Mouse (Mus musculus): Measurements from ENCODE around the gene Tbx15.

DNA sequence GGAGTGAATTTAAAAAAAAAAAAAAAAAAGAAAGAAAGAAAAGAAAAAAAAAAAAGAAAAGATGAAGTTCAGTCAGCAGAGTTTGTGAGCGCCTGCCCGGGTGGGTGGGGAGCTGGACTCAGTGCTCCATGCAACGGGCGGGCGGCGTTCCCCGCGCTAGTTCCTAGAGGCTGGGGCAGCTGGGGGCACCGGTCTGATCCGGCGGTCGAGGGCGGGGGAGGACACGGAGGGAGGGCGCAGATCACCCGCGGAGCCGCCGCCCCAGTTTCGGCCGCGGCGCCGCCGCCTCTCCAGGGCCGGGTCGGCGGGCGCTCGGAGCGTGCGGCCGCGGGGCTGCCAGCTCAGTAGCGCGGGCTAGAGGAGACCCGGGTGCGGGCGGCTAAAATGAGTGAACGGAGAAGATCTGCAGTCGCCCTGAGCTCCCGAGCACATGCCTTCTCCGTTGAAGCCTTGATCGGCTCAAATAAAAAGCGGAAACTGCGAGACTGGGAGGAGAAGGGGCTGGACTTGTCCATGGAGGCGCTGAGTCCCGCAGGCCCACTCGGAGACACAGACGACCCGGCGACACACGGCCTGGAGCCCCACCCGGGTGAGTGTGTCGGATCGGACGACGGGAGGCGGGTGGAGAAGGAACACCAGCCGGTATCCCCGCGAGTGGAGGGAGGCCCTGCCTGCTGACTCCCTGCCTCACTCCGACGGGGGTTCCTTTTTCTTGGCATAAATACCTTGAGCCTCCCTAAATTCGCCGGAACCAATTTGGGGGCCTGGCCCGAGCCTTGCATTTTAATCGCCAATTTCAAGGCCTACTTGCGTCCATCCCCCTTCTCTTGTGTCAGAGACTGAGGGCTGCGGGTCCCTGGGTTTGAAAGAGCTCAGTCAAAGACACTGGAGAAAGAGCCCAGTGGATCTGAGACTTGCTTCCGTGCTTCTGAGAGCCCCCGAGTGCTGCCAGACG, 13.6 kb downstream of the Tbx15 start:
- TF ChIP-seq POU5F1 (IDR thresholded peaks at IDR 0.05; ENCODE audit: borderline replicate concordance, low read length) (no peak), CTCF (conservative IDR thresholded peaks at IDR 0.05; ENCODE audit: low read length) (no peak)
